Mouse (Mus musculus) testis, adult 2 months (tissue): ENCODE measurements around the gene Rad1.

Experiments used
- CTCF ChIP-seq: fragments of 200-500 bp; IDR thresholded peaks from 2 replicates; pipeline ENCODE4 v1.5.1; 2012; ENCODE audit warnings: low read depth, mild to moderate bottlenecking, inconsistent platforms, low read length, moderate library complexity; ENCODE audit not compliant: control insufficient read depth, insufficient read depth, insufficient replicate concordance
- POLR2A ChIP-seq: fragments of 200-500 bp; IDR thresholded peaks from 2 replicates; pipeline ENCODE4 v1.6.1; 2012; ENCODE audit warnings: low read depth, mild to moderate bottlenecking, inconsistent platforms, low read length, moderate library complexity; ENCODE audit not compliant: control insufficient read depth

DNA sequence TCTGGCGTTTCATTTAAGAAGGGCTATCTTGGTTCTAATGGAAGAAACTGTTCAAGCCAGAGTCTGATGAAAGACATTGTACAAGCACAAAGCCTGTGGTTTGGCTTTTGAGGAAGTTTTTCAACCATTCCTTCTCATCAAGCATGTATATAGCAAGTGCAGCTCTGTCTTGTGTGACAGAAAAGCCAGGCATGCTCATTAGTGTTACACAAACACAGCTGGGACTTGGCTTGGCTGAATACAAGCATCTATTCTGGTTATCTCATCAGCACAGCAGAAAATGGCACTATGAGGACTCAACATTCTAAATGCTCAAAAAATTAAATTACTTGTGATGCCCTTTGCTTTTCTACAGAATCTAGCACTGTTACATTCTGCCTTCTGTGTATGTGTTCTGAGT lies 48.9 kb upstream of the Rad1 start:
- no peak for TF ChIP-seq POLR2A
- no peak for TF ChIP-seq CTCF
